Mouse (Mus musculus) heart, embryonic 16.5 days (tissue): Measurements from ENCODE around the gene Adamtsl5. TPM values are rescaled to one million over a fixed set of nuclear protein-coding genes. Genes with fewer than 3 reads are reported as not detected.

ENCODE experiments used
- ATAC-seq: fragments of 200-750 bp; cut with Nextera tagmentation; replicated peaks from 2 replicates; pipeline ENCODE4 v1.8.0; 2017; ENCODE audit warnings: moderate number of reproducible peaks; ENCODE audit not compliant: insufficient read depth, low FRiP score; ENCODE audit errors: extremely low read depth
- H3K27ac ChIP-seq: fragments of 300-500 bp; sonication (generic); 2 replicates; pipeline ENCODE4 v1.5.1; 2014; ENCODE audit warnings: mild to moderate bottlenecking, low read length, control low read depth, moderate library complexity
- H3K27me3 ChIP-seq: fragments of 300-500 bp; sonication (generic); 2 replicates; pipeline ENCODE4 v1.6.1; 2014; ENCODE audit warnings: low read length, mixed read lengths; ENCODE audit not compliant: control insufficient read depth, insufficient read depth
- H3K36me3 ChIP-seq: fragments of 300-500 bp; sonication (generic); 2 replicates; pipeline ENCODE4 v1.6.1; 2014; ENCODE audit not compliant: control insufficient read depth, insufficient read depth
- H3K4me1 ChIP-seq: fragments of 300-500 bp; sonication (generic); 2 replicates; pipeline ENCODE4 v1.6.1; 2014; ENCODE audit warnings: low read length, mixed read lengths; ENCODE audit not compliant: control insufficient read depth, insufficient read depth
- H3K4me2 ChIP-seq: fragments of 300-500 bp; sonication (generic); 2 replicates; pipeline ENCODE4 v1.6.1; 2014; ENCODE audit warnings: low read depth, mild to moderate bottlenecking, control low read depth, low read length
- H3K4me3 ChIP-seq: fragments of 300-500 bp; sonication (generic); 2 replicates; pipeline ENCODE4 v1.5.1; 2014; ENCODE audit warnings: mild to moderate bottlenecking, control low read depth, low read length
- H3K9ac ChIP-seq: fragments of 300-500 bp; sonication (generic); 2 replicates; pipeline ENCODE4 v1.6.1; 2014; ENCODE audit warnings: low read length, control low read depth
- H3K9me3 ChIP-seq: fragments of 300-500 bp; sonication (generic); replicated peaks from 2 replicates; pipeline ENCODE4 v1.6.1; 2016; ENCODE audit warnings: low read length; ENCODE audit not compliant: control insufficient read depth
- WGBS: fragments of 180-500 bp; shearing (Covaris S2); extraction: QIAGEN DNeasy Blood & Tissue Kit; methylation state at CpG from one replicate; pipeline ENCODE4 v1.1.7; 2014; 5-methylcytosine and 5-hydroxymethylcytosine counted together
- polyA plus RNA-seq: library from polyadenylated mRNA; unstranded; fragments of >200 nt; fragmentation: Nextera tagmentation; extraction: Ambion mirVana; gene quantifications from 2 replicates; pipeline ENCODE4 v1.2.1, GENCODE M21; 2015

The Adamtsl5 gene
- polyA plus RNA-seq, 1 experiment from 2014 or later = 16.0 TPM

- Histone ChIP-seq H3K36me3 (peaks cover 23% of the 10 kb centered on the region), H3K27ac (peak within 1 kb of the TSS; percentile 75), H3K9me3 (no peaks in the 10 kb centered on the region), H3K4me1 (peaks cover 22% of the 10 kb centered on the region), H3K9ac (peak within 1 kb of the TSS; percentile 87), H3K4me2 (peak within 1 kb of the TSS; percentile 98), H3K27me3 (no peaks in the 10 kb centered on the region), H3K4me3 (peak within 1 kb of the TSS; percentile 75)
- 0% methylated on average over 19 of the region's 61 CpGs for WGBS
- ATAC-seq = peak; percentile 77
Observed at GRCm38 (mm10) chr10:80387522-80387959, 39.3 kb upstream of the Adamtsl5 start, which contains the start of gene Mex3d. TSS of gene Mex3d (minus strand) at chr10:80387659.

GRCm38 (mm10) chr10:80386735-80387471 is 38.7 kb upstream of the Adamtsl5 start:
- H3K36me3 ChIP-seq = peaks cover 23% of the 10 kb centered on the region
- H3K4me3 ChIP-seq = peak overlapping the region; percentile 75
- ATAC-seq = peak; percentile 15

GRCm38 (mm10) chr10:80385811-80386734 is 37.9 kb upstream of the Adamtsl5 start:
- peak overlapping the region; percentile 75 for H3K4me3 ChIP-seq
- no peaks in the 10 kb centered on the region for H3K27me3 ChIP-seq
- H3K36me3 ChIP-seq = peaks cover 24% of the 10 kb centered on the region
- peak overlapping the region; percentile 98 for H3K4me2 ChIP-seq
- 0 out of 2 replicates have a peak, but pooled peaks have one; percentile 23 for ATAC-seq
- H3K4me1 ChIP-seq = peaks cover 22% of the 10 kb centered on the region
- peak overlapping the region; percentile 87 for H3K9ac ChIP-seq
- peak overlapping the region; percentile 44 for H3K27ac ChIP-seq
- no peaks in the 10 kb centered on the region for H3K9me3 ChIP-seq
- 4% methylated on average over 34 of the region's 34 CpGs for WGBS

More at GRCm38 (mm10) chr10:80386735-80387471, 38.7 kb upstream of the Adamtsl5 start:
- Histone ChIP-seq H3K9me3 (no peaks in the 10 kb centered on the region), H3K4me2 (peak overlapping the region; percentile 98), H3K27ac (peak overlapping the region; percentile 44), H3K4me1 (peaks cover 22% of the 10 kb centered on the region), H3K9ac (peak overlapping the region; percentile 87), H3K27me3 (no peaks in the 10 kb centered on the region)
- under 1% methylated on average over 83 of the region's 94 CpGs for WGBS

- Histone ChIP-seq H3K4me3 (peak overlapping the region; percentile 75), H3K4me2 (peak overlapping the region; percentile 98), H3K27ac (peak overlapping the region; percentile 44; the same call in 1 of the 2 replicates), H3K4me1 (peaks cover 22% of the 10 kb centered on the region), H3K27me3 (no peaks in the 10 kb centered on the region), H3K36me3 (peaks cover 28% of the 10 kb centered on the region), H3K9me3 (no peaks in the 10 kb centered on the region), H3K9ac (peak overlapping the region; percentile 87)
- WGBS = 27% methylated on average over 7 of the region's 7 CpGs
- no peak for ATAC-seq
Observed at GRCm38 (mm10) chr10:80385310-80385709, 37.1 kb upstream of the Adamtsl5 start.

- H3K9ac ChIP-seq = no peak overlapping the region; the same call in 1 of the 2 replicates
- H3K4me3 ChIP-seq = peak overlapping the region; percentile 75
- H3K27ac ChIP-seq = no peak overlapping the region
- ATAC-seq = no peak
- H3K36me3 ChIP-seq = peaks cover 28% of the 10 kb centered on the region
- H3K27me3 ChIP-seq = no peaks in the 10 kb centered on the region
- peak overlapping the region; percentile 98 for H3K4me2 ChIP-seq
- H3K4me1 ChIP-seq = peaks cover 22% of the 10 kb centered on the region
- no peaks in the 10 kb centered on the region for H3K9me3 ChIP-seq
- WGBS = 65% methylated on average over 7 of the region's 7 CpGs
Observed at GRCm38 (mm10) chr10:80384709-80385108, 36.5 kb upstream of the Adamtsl5 start.

- H3K4me3 ChIP-seq = no peak overlapping the region
- WGBS = 90% methylated on average over 4 of the region's 4 CpGs
- H3K9me3 ChIP-seq = no peaks in the 10 kb centered on the region
- H3K27me3 ChIP-seq = no peaks in the 10 kb centered on the region
- H3K4me2 ChIP-seq = no peak overlapping the region
- ATAC-seq = no peak
- no peak overlapping the region for H3K9ac ChIP-seq
- H3K4me1 ChIP-seq = peaks cover 22% of the 10 kb centered on the region
- peaks cover 28% of the 10 kb centered on the region for H3K36me3 ChIP-seq
- H3K27ac ChIP-seq = no peak overlapping the region
Observed at GRCm38 (mm10) chr10:80384115-80384639, 36.0 kb upstream of the Adamtsl5 start.

- WGBS = 66% methylated on average over 4 of the region's 4 CpGs
- H3K4me3 ChIP-seq = no peak overlapping the region
- no peaks in the 10 kb centered on the region for H3K27me3 ChIP-seq
- no peak overlapping the region for H3K27ac ChIP-seq
- H3K9me3 ChIP-seq = no peaks in the 10 kb centered on the region
- H3K4me2 ChIP-seq = no peak overlapping the region
- ATAC-seq = no peak
- no peak overlapping the region for H3K9ac ChIP-seq
- H3K4me1 ChIP-seq = peaks cover 22% of the 10 kb centered on the region
- peaks cover 28% of the 10 kb centered on the region for H3K36me3 ChIP-seq
Observed at GRCm38 (mm10) chr10:80383431-80383830, 35.2 kb upstream of the Adamtsl5 start.

GRCm38 (mm10) chr10:80382641-80383365 is 34.6 kb upstream of the Adamtsl5 start:
- H3K27me3 ChIP-seq = no peaks in the 10 kb centered on the region
- H3K4me3 ChIP-seq = no peak overlapping the region
- H3K36me3 ChIP-seq = peaks cover 28% of the 10 kb centered on the region
- no peak overlapping the region for H3K4me2 ChIP-seq
- no peaks in the 10 kb centered on the region for H3K9me3 ChIP-seq
- H3K27ac ChIP-seq = no peak overlapping the region
- H3K4me1 ChIP-seq = peaks cover 17% of the 10 kb centered on the region
- H3K9ac ChIP-seq = no peak overlapping the region
- 84% methylated on average over 7 of the region's 7 CpGs for WGBS
- ATAC-seq = no peak
